Mouse (Mus musculus) hindbrain, embryonic 11.5 days (tissue): ENCODE data around the gene Nup35. TPM values are rescaled to one million over a fixed set of nuclear protein-coding genes. Genes with fewer than 3 reads are reported as not detected.

Experiments used
- ATAC-seq: fragments of 200-750 bp; cut with Nextera tagmentation; 2 replicates; pipeline ENCODE4 v1.8.0; 2017; ENCODE audit warnings: mild to moderate bottlenecking, moderate TSS enrichment, moderate library complexity; ENCODE audit not compliant: low FRiP score
- DNase-seq: peaks from one replicate; pipeline ENCODE4 v3.0.0-alpha.2; 2015; ENCODE audit warnings: low spot score
- H3K27ac ChIP-seq: fragments of 300-500 bp; sonication (generic); 2 replicates; pipeline ENCODE4 v1.5.1; 2014; ENCODE audit warnings: mild to moderate bottlenecking, low read depth, low read length
- H3K27me3 ChIP-seq: fragments of 300-500 bp; sonication (generic); 2 replicates; pipeline ENCODE4 v1.6.1; 2014; ENCODE audit warnings: mild to moderate bottlenecking, low read length, moderate library complexity, mixed read lengths; ENCODE audit not compliant: control insufficient read depth, insufficient read depth
- H3K36me3 ChIP-seq: fragments of 300-500 bp; sonication (generic); 2 replicates; pipeline ENCODE4 v1.6.1; 2014; ENCODE audit warnings: mild to moderate bottlenecking, low read length, moderate library complexity, mixed read lengths; ENCODE audit not compliant: control insufficient read depth, insufficient read depth
- H3K4me1 ChIP-seq: fragments of 300-500 bp; sonication (generic); replicated peaks from 2 replicates; pipeline ENCODE4 v1.6.1; 2014; ENCODE audit warnings: low read length, mixed read lengths; ENCODE audit not compliant: control insufficient read depth, insufficient read depth
- H3K4me2 ChIP-seq: fragments of 300-500 bp; sonication (generic); replicated peaks from 2 replicates; pipeline ENCODE4 v1.6.1; 2014; ENCODE audit warnings: mild to moderate bottlenecking, low read depth, low read length
- H3K4me3 ChIP-seq: fragments of 300-500 bp; sonication (generic); 2 replicates; pipeline ENCODE4 v1.5.1; 2014; ENCODE audit warnings: low read depth, low read length
- H3K9ac ChIP-seq: fragments of 300-500 bp; sonication (generic); 2 replicates; pipeline ENCODE4 v1.6.1; 2014; ENCODE audit warnings: low read depth, low read length
- H3K9me3 ChIP-seq: fragments of 300-500 bp; sonication (generic); 2 replicates; pipeline ENCODE4 v1.6.1; 2016; ENCODE audit warnings: low read length; ENCODE audit not compliant: control insufficient read depth
- WGBS: fragments of 180-500 bp; shearing (Covaris S2); extraction: QIAGEN DNeasy Blood & Tissue Kit; methylation state at CpG from one replicate; pipeline ENCODE4 v1.1.7; 2014; 5-methylcytosine and 5-hydroxymethylcytosine counted together
- polyA plus RNA-seq: library from polyadenylated mRNA; unstranded; fragments of >200 nt; fragmentation: Nextera tagmentation; extraction: Ambion mirVana; gene quantifications from 2 replicates; pipeline ENCODE4 v1.2.1, GENCODE M21; 2014

The Nup35 gene
- polyA plus RNA-seq, 1 experiment from 2014 or later, result 64.5 TPM

GRCm38 (mm10) chr2:80621921-80622320 is 4.9 kb downstream of the Nup35 start:
- Histone ChIP-seq H3K4me3 (no peak overlapping the region), H3K36me3 (no peaks in the 10 kb centered on the region), H3K4me2 (no peak overlapping the region), H3K4me1 (no peaks in the 10 kb centered on the region), H3K27me3 (no peaks in the 10 kb centered on the region), H3K9ac (no peak overlapping the region), H3K9me3 (no peaks in the 10 kb centered on the region), H3K27ac (no peak overlapping the region)
- 96% methylated on average over 3 of the region's 3 CpGs for WGBS
- no peak for ATAC-seq
- DNase-seq, result no peak

- no peaks in the 10 kb centered on the region for H3K27me3 ChIP-seq
- no peak for ATAC-seq
These were observed 7.5 kb downstream of the Nup35 start for GRCm38 (mm10) chr2:80624523-80624922.

GRCm38 (mm10) chr2:80632336-80633026 is 15.4 kb downstream of the Nup35 start:
- Histone ChIP-seq H3K9me3 (no peaks in the 10 kb centered on the region), H3K36me3 (no peaks in the 10 kb centered on the region), H3K27ac (no peak overlapping the region), H3K9ac (no peak overlapping the region), H3K4me2 (no peak overlapping the region), H3K4me3 (no peak overlapping the region), H3K4me1 (no peaks in the 10 kb centered on the region), H3K27me3 (no peaks in the 10 kb centered on the region)
- 88% methylated on average over 13 of the region's 13 CpGs for WGBS
- no peak for ATAC-seq
- no peak for DNase-seq

More at GRCm38 (mm10) chr2:80624523-80624922, 7.5 kb downstream of the Nup35 start:
- H3K4me1 ChIP-seq, result no peaks in the 10 kb centered on the region
- WGBS, result 95% methylated on average over 4 of the region's 4 CpGs
- no peak for DNase-seq
- no peaks in the 10 kb centered on the region for H3K9me3 ChIP-seq
- H3K27ac ChIP-seq, result no peak overlapping the region
- no peak overlapping the region for H3K4me3 ChIP-seq
- H3K36me3 ChIP-seq, result no peaks in the 10 kb centered on the region
- H3K9ac ChIP-seq, result no peak overlapping the region
- no peak overlapping the region for H3K4me2 ChIP-seq

GRCm38 (mm10) chr2:80638364-80639241 is 21.6 kb downstream of the Nup35 start:
- WGBS, result under 1% methylated on average over 45 of the region's 45 CpGs

GRCm38 (mm10) chr2:80639398-80639797 is 22.4 kb downstream of the Nup35 start:
- Histone ChIP-seq H3K4me2 (peak overlapping the region; percentile 29), H3K27me3 (no peaks in the 10 kb centered on the region), H3K9ac (peak overlapping the region; percentile 64; the same call in 1 of the 2 replicates), H3K9me3 (no peaks in the 10 kb centered on the region), H3K4me3 (peak overlapping the region; percentile 76), H3K4me1 (no peaks in the 10 kb centered on the region), H3K27ac (no peak overlapping the region), H3K36me3 (no peaks in the 10 kb centered on the region)
- ATAC-seq (no peak), DNase-seq (no peak)
- WGBS, result 20% methylated on average over 8 of the region's 8 CpGs

More at GRCm38 (mm10) chr2:80638364-80639241, 21.6 kb downstream of the Nup35 start:
- Histone ChIP-seq H3K4me1 (no peaks in the 10 kb centered on the region), H3K27me3 (no peaks in the 10 kb centered on the region), H3K27ac (peak overlapping the region; percentile 65; the same call in 1 of the 2 replicates), H3K4me3 (peak overlapping the region; percentile 76), H3K9me3 (no peaks in the 10 kb centered on the region), H3K36me3 (no peaks in the 10 kb centered on the region), H3K9ac (peak overlapping the region; percentile 64), H3K4me2 (peak overlapping the region; percentile 34)
- ATAC-seq, result peak; percentile 98
- peak; percentile 97 for DNase-seq

GRCm38 (mm10) chr2:80639864-80640263 is 22.8 kb downstream of the Nup35 start:
- ATAC-seq, result no peak
- peak overlapping the region; percentile 29; the same call in 1 of the 2 replicates for H3K4me2 ChIP-seq
- WGBS, result 77% methylated on average over 3 of the region's 3 CpGs

GRCm38 (mm10) chr2:80661414-80661813 is 44.4 kb downstream of the Nup35 start:
- no peaks in the 10 kb centered on the region for H3K27me3 ChIP-seq
- no peak for DNase-seq
- H3K4me1 ChIP-seq, result no peaks in the 10 kb centered on the region
- H3K4me3 ChIP-seq, result no peak overlapping the region
- no peak overlapping the region for H3K9ac ChIP-seq
- H3K4me2 ChIP-seq, result no peak overlapping the region
- no peak for ATAC-seq
- H3K9me3 ChIP-seq, result no peaks in the 10 kb centered on the region
- no peak overlapping the region for H3K27ac ChIP-seq
- no peaks in the 10 kb centered on the region for H3K36me3 ChIP-seq

More at GRCm38 (mm10) chr2:80639864-80640263, 22.8 kb downstream of the Nup35 start:
- Histone ChIP-seq H3K9me3 (no peaks in the 10 kb centered on the region), H3K4me1 (no peaks in the 10 kb centered on the region), H3K9ac (no peak overlapping the region), H3K4me3 (no peak overlapping the region), H3K27me3 (no peaks in the 10 kb centered on the region), H3K36me3 (no peaks in the 10 kb centered on the region), H3K27ac (no peak overlapping the region)
- no peak for DNase-seq

GRCm38 (mm10) chr2:80662682-80663081 is 45.6 kb downstream of the Nup35 start:
- Histone ChIP-seq H3K4me1 (no peaks in the 10 kb centered on the region), H3K9ac (no peak overlapping the region), H3K36me3 (no peaks in the 10 kb centered on the region), H3K4me2 (no peak overlapping the region), H3K4me3 (no peak overlapping the region), H3K27ac (no peak overlapping the region), H3K27me3 (no peaks in the 10 kb centered on the region), H3K9me3 (no peaks in the 10 kb centered on the region)
- 96% methylated on average over 2 of the region's 2 CpGs for WGBS
- DNase-seq (no peak), ATAC-seq (no peak)
